Mouse (Mus musculus) yolk sac, embryonic 10.5 days (tissue): ENCODE measurements at regions not wholly inside any gene's neighbourhood (a gene's known extent, or its start where the extent isn't known, plus 50 kb on each side); places are given as distances from the start of the nearest gene placed in this dataset.
A peak's percentile ranks its signal among the peaks of the same experiment; 100 is the strongest.

Experiments used
- DNase-seq: peaks from one replicate; pipeline ENCODE4 v3.0.0-alpha.2; 2017; ENCODE audit warnings: low spot score

DNA sequence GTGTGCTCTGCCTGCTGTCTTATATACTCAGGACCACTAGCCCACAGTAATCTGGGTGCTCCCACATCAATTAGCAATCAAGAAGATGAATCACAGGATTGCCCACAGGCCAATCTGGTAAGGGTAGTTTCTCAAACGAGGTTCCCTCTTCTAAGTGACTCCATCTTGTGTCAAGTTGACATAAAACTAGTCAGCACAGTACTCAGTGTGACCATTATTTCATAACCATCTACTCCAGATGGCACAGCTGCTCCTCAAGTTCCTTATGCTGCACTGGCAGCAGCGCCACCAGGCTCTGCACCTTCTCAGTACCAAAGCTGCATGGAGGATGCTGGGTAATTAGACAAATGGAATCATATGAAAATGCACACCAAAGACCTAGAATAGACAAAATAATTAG lies 175.6 kb upstream of the B3galt2 start:
- DNase-seq: no peak

DNA sequence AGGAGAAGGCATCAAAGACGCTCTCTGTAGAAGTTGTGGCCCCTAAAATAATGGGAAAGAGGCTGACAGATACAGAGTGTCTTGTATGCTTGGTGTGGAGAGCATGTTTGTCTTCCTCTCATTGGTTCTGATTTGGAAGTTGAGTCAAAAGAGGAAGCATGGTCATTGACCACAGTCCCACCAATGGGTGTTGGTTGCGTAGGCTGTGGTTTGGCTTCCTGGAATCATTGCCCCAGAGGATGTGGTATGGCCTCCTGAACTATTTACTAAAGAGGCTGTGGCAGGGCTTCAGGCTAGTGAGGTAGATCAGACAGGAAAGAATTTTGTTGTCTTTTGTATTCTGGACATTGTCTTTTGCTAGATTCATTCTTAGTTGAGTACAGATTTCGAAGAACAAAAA lies 174.4 kb upstream of the B3galt2 start:
- DNase-seq: no peak

DNA sequence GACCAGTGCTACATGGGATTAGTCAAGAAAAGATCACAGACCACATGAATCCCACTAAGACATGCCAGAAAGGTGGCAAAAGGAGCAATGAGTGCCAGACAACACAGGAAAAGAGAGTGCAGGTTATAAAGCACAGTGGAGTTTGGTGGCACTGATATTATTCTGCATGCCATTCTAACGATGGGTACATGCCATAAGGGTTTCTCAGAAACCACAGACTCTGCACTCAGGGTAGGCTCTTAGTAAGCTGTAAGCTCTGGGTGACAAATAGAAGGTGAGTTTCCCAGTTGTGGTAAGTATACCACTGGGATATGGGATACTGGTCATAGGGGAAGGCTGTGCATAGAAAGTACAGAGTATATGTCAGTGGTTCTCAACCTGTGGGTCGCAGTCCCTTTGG lies 165.1 kb upstream of the B3galt2 start:
- no peak for DNase-seq

DNA sequence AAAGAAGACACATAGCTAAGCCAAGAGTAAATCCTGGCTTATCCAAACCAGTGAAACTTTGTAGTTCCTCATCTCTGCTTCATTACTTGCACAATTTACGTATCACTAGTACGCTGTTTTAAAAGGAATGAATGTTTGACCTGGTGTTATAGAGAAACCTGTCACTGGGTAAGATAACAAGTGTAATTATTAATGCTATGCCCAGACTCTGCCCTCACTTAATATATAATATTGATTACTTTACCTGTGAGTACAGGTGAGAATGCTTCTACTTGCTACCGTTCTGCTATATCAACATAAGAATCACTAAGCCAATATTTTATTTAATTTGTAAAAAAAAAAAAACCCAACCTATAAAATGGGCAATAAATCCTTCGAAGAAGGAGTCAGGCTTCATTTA lies 157.1 kb upstream of the B3galt2 start:
- DNase-seq: no peak

DNA sequence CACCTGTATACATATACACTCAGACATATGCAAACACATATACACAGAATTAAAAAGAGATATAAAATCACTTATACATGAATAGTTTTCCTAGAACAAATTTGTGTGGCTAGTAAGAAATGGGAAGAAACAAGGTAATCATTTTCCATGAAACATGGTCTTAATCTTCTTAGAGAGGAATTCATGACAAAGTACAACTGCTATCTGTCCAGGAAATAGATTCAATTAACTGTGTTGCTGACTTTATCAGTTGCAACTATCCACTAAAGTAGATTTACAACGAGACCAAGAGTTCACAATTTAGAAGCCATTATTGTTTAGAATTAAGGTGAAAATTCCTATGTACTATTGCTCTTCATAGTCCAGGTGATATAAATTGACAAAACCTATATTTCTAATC lies 155.5 kb upstream of the B3galt2 start:
- no peak for DNase-seq

DNA sequence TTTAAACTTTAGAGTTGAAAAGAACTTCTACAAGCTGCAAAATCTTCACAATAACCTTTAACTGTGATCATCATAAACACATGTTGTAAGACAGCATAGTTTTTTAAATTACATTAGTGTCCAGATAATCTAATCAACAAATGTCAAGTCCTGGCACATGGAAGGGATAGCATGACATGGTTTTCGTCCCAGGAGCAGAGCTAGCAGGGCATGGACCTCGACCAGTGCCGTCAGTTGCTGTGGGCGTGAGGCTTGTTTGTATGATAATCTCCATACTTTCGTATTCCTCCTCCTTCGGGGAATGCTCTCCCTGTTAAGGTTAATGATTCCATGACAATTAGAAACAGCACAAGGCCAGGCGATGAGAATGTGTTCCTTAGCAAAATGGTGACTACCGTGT lies 143.4 kb upstream of the B3galt2 start:
- no peak for DNase-seq

DNA sequence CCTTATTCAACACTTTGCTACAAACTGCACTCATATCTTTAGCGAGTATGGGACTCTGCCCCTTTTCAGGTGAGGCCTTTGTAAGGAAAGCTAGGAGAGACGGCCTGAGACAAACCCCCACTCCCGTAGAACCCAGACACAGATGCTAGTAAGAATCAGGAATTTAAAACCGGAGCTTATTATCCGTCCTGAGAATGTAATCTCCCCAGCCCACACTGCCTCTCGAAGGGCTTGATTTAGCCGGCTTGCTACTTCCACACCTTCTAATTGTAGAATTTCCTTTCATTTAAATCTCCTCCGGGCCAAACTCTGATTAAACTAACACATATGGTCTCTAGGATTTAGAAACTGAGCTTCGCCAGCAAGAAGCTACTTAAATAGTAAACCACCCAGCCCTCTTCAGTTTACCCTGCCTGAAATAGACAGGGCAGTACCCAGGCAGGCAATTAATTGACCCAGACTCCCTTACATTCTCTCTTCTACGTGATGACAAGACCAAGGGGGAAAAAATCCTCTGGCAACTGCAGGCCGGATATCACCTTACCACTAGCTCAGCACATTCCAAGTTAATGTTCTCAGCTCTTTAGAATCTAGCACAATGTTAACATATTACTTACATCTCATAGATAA lies 136.9 kb upstream of the B3galt2 start:
- DNase-seq: peak; percentile 13

DNA sequence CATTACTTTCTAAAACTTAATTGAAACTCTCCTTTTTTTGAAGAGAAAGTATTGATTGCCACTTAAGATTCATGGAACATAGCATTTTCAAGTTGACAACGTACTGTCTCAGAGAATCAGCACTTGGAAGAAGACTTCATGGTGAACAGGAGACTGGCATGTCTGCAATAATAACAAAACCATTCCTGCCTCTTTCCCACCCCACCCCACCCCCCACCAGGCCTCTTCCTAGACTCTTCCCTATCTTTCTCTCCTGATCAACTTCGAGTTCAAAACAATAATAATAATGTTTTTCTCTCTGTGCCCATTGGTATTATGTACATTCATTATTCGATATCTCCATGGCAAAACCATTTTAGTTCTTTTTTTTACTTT lies 136.4 kb upstream of the B3galt2 start:
- DNase-seq: no peak

DNA sequence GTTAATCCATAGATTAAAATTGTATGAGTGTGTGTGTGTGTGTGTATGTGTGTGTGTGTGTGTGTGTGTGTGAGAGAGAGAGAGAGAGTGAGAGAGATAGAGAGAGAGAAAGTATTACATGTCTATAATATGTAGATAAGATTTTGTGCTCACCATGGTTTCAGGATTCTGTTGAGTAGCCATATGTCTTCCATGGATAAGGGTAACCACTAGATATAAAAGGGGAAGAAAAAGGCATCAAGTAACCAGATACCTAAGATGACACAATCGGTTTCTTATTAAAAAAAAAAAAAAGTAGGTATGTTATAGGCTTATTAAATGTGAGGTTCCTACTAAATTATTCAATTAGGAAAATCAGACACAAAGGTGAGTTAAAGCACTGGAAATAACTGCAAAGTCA lies 135.1 kb upstream of the B3galt2 start:
- DNase-seq: no peak

DNA sequence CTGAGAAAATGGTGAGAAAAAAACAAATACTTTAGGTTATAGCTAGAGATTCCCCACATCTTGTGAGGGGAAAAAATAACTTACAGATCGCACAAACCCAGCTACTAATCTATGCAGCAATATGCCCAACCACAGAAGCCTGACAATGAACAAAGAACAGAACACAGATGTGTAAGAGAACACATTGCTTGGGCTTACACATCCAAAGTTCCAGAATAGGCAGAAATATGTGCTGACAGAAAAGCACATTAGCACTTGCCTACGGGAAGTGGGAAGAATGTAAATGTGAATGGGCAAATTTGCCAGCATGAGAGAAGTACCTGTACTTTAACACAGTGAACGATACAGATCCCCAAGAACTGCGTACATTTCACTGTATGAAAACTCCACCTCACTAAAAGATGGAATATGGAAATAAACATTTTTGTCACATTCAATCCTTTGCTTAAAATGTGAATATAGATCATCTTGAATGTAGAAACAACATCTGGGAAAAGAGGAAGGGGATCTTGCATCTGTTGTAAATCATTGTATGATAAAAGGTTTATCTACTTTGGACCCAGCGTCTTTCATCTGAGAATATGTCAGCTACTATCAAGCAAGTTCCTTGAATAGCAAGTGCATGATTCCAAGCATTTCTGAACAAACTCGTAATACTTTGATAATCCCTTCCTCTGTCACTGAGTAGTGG lies 116.5 kb upstream of the B3galt2 start:
- DNase-seq: no peak

DNA sequence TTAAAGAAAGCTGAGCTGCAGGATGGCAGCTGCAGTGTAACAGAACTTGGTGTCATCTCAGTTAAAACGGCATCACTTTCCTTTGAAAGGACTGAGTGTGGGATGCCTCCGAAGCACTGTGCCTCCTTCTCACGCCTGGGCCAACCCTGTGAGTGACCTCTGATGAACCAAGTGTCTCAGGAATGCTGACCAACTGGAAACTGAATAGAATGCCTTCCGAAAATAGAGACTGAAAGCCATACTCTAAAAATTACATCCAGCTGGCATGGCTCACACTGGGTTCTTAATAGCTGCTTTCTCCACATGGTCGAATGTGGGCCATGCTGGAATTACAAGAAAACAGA lies 116.0 kb upstream of the B3galt2 start:
- no peak for DNase-seq

DNA sequence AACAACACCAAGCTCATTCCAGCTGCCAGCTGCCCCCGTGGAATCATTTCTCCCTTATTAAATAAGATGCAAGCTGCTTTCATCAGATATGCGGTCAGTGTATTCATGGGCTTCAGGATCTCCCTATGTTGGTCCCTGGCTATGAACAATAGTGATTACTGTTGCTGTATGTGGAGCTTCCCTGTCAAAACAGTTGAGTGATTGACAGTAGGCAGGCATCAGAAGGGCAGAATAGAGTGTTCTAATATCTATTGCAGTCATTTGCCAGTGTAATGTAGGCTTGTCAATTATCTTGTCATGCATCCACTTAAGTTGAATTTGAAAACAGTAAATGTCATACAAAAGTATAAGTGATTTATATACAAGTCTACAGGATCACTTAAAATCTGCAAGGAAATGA lies 100.2 kb upstream of the B3galt2 start:
- no peak for DNase-seq

DNA sequence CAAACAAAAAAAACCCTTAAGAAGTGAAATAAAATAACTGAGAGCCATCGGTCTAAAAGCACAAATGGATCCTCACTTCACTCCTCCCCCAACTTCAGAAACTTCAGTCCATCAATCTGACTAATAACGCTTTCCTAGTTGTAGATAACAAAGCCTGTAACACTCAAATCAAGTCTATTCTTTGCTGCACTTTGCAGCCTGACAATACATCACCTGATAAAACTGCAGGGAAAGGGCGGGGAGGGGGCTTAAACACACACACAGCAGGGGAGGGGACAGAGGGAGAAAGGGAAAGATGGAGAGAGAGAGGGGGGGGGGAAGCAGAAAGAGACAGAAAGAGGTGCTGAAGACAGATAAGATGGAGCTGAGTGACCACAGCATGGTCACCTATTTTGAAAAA lies 99.8 kb upstream of the B3galt2 start:
- DNase-seq: no peak
